Mouse (Mus musculus): ENCODE data around the gene Usp29. TPM values are rescaled to one million over a fixed set of nuclear protein-coding genes. Genes with fewer than 3 reads are reported as not detected.
A peak's percentile ranks its signal among the peaks of the same experiment; 100 is the strongest.
"Not testable (repeated sequence)": the region's sequence is repeated elsewhere in the genome, so short reads cannot be mapped to it uniquely, and the experiment has no call there.

Gene Usp29
- total RNA-seq, 1 experiment from 2014 or later, result not detected

GRCm38 (mm10) chr7:6900672-6901071 lies 170.3 kb downstream of the Usp29 start:
- no peak for ATAC-seq (ENCODE audit: extremely low read depth, insufficient number of reproducible peaks, low FRiP score, poor library complexity, severe bottlenecking)

GRCm38 (mm10) chr7:6903489-6903888 lies 173.1 kb downstream of the Usp29 start:
- no peak for ATAC-seq (ENCODE audit: extremely low read depth, insufficient number of reproducible peaks, low FRiP score, poor library complexity, severe bottlenecking)

GRCm38 (mm10) chr7:6910527-6910926 lies 180.1 kb downstream of the Usp29 start:
- no peak for ATAC-seq (ENCODE audit: extremely low read depth, insufficient number of reproducible peaks, low FRiP score, poor library complexity, severe bottlenecking)

- ATAC-seq (ENCODE audit: extremely low read depth, insufficient number of reproducible peaks, low FRiP score, poor library complexity, severe bottlenecking), result no peak
These were observed 181.4 kb downstream of the Usp29 start for GRCm38 (mm10) chr7:6911731-6912130.

- ATAC-seq (ENCODE audit: extremely low read depth, insufficient number of reproducible peaks, low FRiP score, poor library complexity, severe bottlenecking), result no peak
These were observed 183.3 kb downstream of the Usp29 start for GRCm38 (mm10) chr7:6913439-6914380.

GRCm38 (mm10) chr7:6917126-6917525 lies 186.7 kb downstream of the Usp29 start:
- no peak for ATAC-seq (ENCODE audit: extremely low read depth, insufficient number of reproducible peaks, low FRiP score, poor library complexity, severe bottlenecking)

- no peak for ATAC-seq (ENCODE audit: extremely low read depth, insufficient number of reproducible peaks, low FRiP score, poor library complexity, severe bottlenecking)
These were observed 187.9 kb downstream of the Usp29 start for GRCm38 (mm10) chr7:6918267-6918666.

GRCm38 (mm10) chr7:6919131-6919870 lies 188.9 kb downstream of the Usp29 start:
- ATAC-seq (ENCODE audit: extremely low read depth, insufficient number of reproducible peaks, low FRiP score, poor library complexity, severe bottlenecking), result no peak

GRCm38 (mm10) chr7:6923515-6923914 lies 193.1 kb downstream of the Usp29 start:
- no peak for ATAC-seq (ENCODE audit: extremely low read depth, insufficient number of reproducible peaks, low FRiP score, poor library complexity, severe bottlenecking)

- no peak for ATAC-seq (ENCODE audit: extremely low read depth, insufficient number of reproducible peaks, low FRiP score, poor library complexity, severe bottlenecking)
These were observed 195.8 kb downstream of the Usp29 start for GRCm38 (mm10) chr7:6925926-6926730.

GRCm38 (mm10) chr7:6926731-6926995 lies 196.3 kb downstream of the Usp29 start:
- ATAC-seq (ENCODE audit: extremely low read depth, insufficient number of reproducible peaks, low FRiP score, poor library complexity, severe bottlenecking), result no peak

- ATAC-seq (ENCODE audit: extremely low read depth, insufficient number of reproducible peaks, low FRiP score, poor library complexity, severe bottlenecking), result no peak
These were observed 198.9 kb downstream of the Usp29 start for GRCm38 (mm10) chr7:6929286-6929685.

- no peak for ATAC-seq (ENCODE audit: extremely low read depth, insufficient number of reproducible peaks, low FRiP score, poor library complexity, severe bottlenecking)
These were observed 204.4 kb downstream of the Usp29 start for GRCm38 (mm10) chr7:6934741-6935140.

- peak; percentile 55 for ATAC-seq (ENCODE audit: extremely low read depth, insufficient number of reproducible peaks, low FRiP score, poor library complexity, severe bottlenecking)
These were observed 206.7 kb downstream of the Usp29 start for GRCm38 (mm10) chr7:6937040-6937439.

- no peak for ATAC-seq (ENCODE audit: extremely low read depth, insufficient number of reproducible peaks, low FRiP score, poor library complexity, severe bottlenecking)
These were observed 210.4 kb downstream of the Usp29 start for GRCm38 (mm10) chr7:6940761-6941231.

GRCm38 (mm10) chr7:6948061-6948460 lies 217.7 kb downstream of the Usp29 start:
- ATAC-seq (ENCODE audit: extremely low read depth, insufficient number of reproducible peaks, low FRiP score, poor library complexity, severe bottlenecking), result not testable (repeated sequence)

GRCm38 (mm10) chr7:6956576-6956975 lies 226.2 kb downstream of the Usp29 start:
- no peak for ATAC-seq (ENCODE audit: extremely low read depth, insufficient number of reproducible peaks, low FRiP score, poor library complexity, severe bottlenecking)

GRCm38 (mm10) chr7:6958574-6958973 lies 228.2 kb downstream of the Usp29 start:
- ATAC-seq (ENCODE audit: extremely low read depth, insufficient number of reproducible peaks, low FRiP score, poor library complexity, severe bottlenecking), result no peak

GRCm38 (mm10) chr7:6973566-6973965 lies 243.2 kb downstream of the Usp29 start:
- ATAC-seq (ENCODE audit: extremely low read depth, insufficient number of reproducible peaks, low FRiP score, poor library complexity, severe bottlenecking), result no peak
